Mouse (Mus musculus) MEL (cell line): Measurements from ENCODE around the gene Sox12.

Experiments used
- BHLHE40 ChIP-seq: IDR thresholded peaks from 2 replicates; pipeline ENCODE4 v1.6.1; 2012; ENCODE audit warnings: low read depth, mild to moderate bottlenecking, inconsistent platforms, low read length, improper control_type of control experiment, borderline replicate concordance
- CHD1 ChIP-seq: IDR thresholded peaks from 2 replicates; pipeline ENCODE4 v1.6.1; 2012; ENCODE audit warnings: low read depth, mild to moderate bottlenecking, inconsistent platforms, low read length, improper control_type of control experiment
- CHD2 ChIP-seq: IDR thresholded peaks from 2 replicates; pipeline ENCODE4 v1.6.1; 2011; ENCODE audit warnings: low read length, improper control_type of control experiment
- CTCF ChIP-seq, 3 experiments: IDR thresholded peaks in 2 of 3; conservative IDR thresholded peaks in 1 of 3; 2 replicates each; pipeline ENCODE4 v1.5.1; 2011 to 2012; ENCODE audit warnings: low read length in 3 of 3, low read depth in 2 of 3, mild to moderate bottlenecking in 2 of 3, improper control_type of control experiment in 1 of 3, inconsistent platforms in 1 of 3, mixed read lengths in 1 of 3, moderate library complexity in 1 of 3; ENCODE audit not compliant: control insufficient read depth in 1 of 3, insufficient read depth in 1 of 3, poor library complexity in 1 of 3, severe bottlenecking in 1 of 3
- EP300 ChIP-seq, 2 experiments: IDR thresholded peaks; 2 replicates each; pipeline ENCODE4 v1.6.1; 2011; ENCODE audit warnings: improper control_type of control experiment in 2 of 2, low read length in 2 of 2, low read depth in 1 of 2, mild to moderate bottlenecking in 1 of 2
- MEF2A ChIP-seq: IDR thresholded peaks from 2 replicates; pipeline ENCODE4 v1.6.1; 2014; ENCODE audit warnings: low read depth, mild to moderate bottlenecking, inconsistent platforms, low read length, improper control_type of control experiment; ENCODE audit not compliant: poor library complexity, insufficient replicate concordance, severe bottlenecking; ENCODE audit errors: extremely low read depth
- MXI1 ChIP-seq: IDR thresholded peaks from 2 replicates; pipeline ENCODE4 v1.6.1; 2011; ENCODE audit warnings: mild to moderate bottlenecking, low read depth, low read length, improper control_type of control experiment
- POLR2A ChIP-seq, 2 experiments: IDR thresholded peaks; 2 replicates each; pipeline ENCODE4 v1.6.1; 2011 to 2012; ENCODE audit warnings: low read length in 2 of 2, mild to moderate bottlenecking in 2 of 2, control low read depth in 1 of 2, improper control_type of control experiment in 1 of 2, low read depth in 1 of 2, moderate library complexity in 1 of 2; ENCODE audit not compliant: control insufficient read depth in 1 of 2, insufficient read depth in 1 of 2, poor library complexity in 1 of 2
- SIN3A ChIP-seq: IDR thresholded peaks from 2 replicates; pipeline ENCODE4 v1.6.1; 2012; ENCODE audit warnings: low read length, improper control_type of control experiment, inconsistent platforms
- SMC3 ChIP-seq: IDR thresholded peaks from 2 replicates; pipeline ENCODE4 v1.6.1; 2011; ENCODE audit warnings: low read depth, low read length, improper control_type of control experiment
- ZKSCAN1 ChIP-seq: IDR thresholded peaks from 2 replicates; pipeline ENCODE4 v1.6.1; 2012; ENCODE audit warnings: low read depth, mild to moderate bottlenecking, inconsistent platforms, low read length, improper control_type of control experiment, moderate library complexity

GRCm38 (mm10) chr2:152414591-152415165, 16.8 kb upstream of the Sox12 start, which contains the start of gene Zcchc3:
- TF ChIP-seq POLR2A (IDR thresholded peaks at IDR 0.05; ENCODE audit: control insufficient read depth in 1 of 2, insufficient read depth in 1 of 2, low read depth in 1 of 2, low read length in 2 of 2, poor library complexity in 1 of 2) (peak; percentile 55 to 65; a peak in 3 of 4 replicates), CHD1 (no peak), CTCF (IDR thresholded peaks at IDR 0.05 in 2 of 3, conservative IDR thresholded peaks at IDR 0.05 in 1 of 3; ENCODE audit: control insufficient read depth in 1 of 3, insufficient read depth in 1 of 3, low read depth in 2 of 3, low read length in 3 of 3, poor library complexity in 1 of 3, severe bottlenecking in 1 of 3) (no peak), SMC3 (no peak), MEF2A (no peak), BHLHE40 (no peak), ZKSCAN1 (no peak), CHD2 (no peak), MXI1 (no peak), SIN3A (no peak; the same call in 1 of the 2 replicates), EP300 (IDR thresholded peaks at IDR 0.05; ENCODE audit: low read depth in 1 of 2, low read length in 2 of 2) (peak in 1 of 2 experiments; percentile 15; a peak in 1 of 4 replicates)
